Mouse (Mus musculus): ENCODE results near the gene Slc38a11.

Gene Slc38a11

GRCm38 (mm10) chr2:65363828-65364497, at the start of gene Slc38a11:
Gene Slc38a11 (minus strand): TSS chr2:65364034.
- no peak for DNase-seq (ENCODE audit: low spot score in 2 of 2)

GRCm38 (mm10) chr2:65407110-65407509, 43.3 kb upstream of the Slc38a11 start:
- no peak for DNase-seq (ENCODE audit: low spot score in 2 of 2)

- no peak for DNase-seq (ENCODE audit: low spot score in 2 of 2)
These were observed 41.6 kb upstream of the Slc38a11 start for GRCm38 (mm10) chr2:65405407-65405806.

- DNase-seq (ENCODE audit: low spot score in 2 of 2): no peak
These were observed 38.2 kb upstream of the Slc38a11 start for GRCm38 (mm10) chr2:65402001-65402400.

GRCm38 (mm10) chr2:65399938-65400337, 36.1 kb upstream of the Slc38a11 start:
- DNase-seq (ENCODE audit: low spot score in 2 of 2): peak in 1 of 2 experiments; percentile 55

- DNase-seq (ENCODE audit: low spot score in 2 of 2): peak in 1 of 2 experiments; percentile 41
These were observed 32.3 kb upstream of the Slc38a11 start for GRCm38 (mm10) chr2:65396128-65396527.

GRCm38 (mm10) chr2:65393061-65393460, 29.2 kb upstream of the Slc38a11 start:
- DNase-seq (ENCODE audit: low spot score in 2 of 2): no peak

GRCm38 (mm10) chr2:65391322-65391721, 27.5 kb upstream of the Slc38a11 start:
- DNase-seq (ENCODE audit: low spot score in 2 of 2): no peak

GRCm38 (mm10) chr2:65384815-65385214, 21.0 kb upstream of the Slc38a11 start:
- no peak for DNase-seq (ENCODE audit: low spot score in 2 of 2)

- no peak for DNase-seq (ENCODE audit: low spot score in 2 of 2)
These were observed 18.7 kb upstream of the Slc38a11 start for GRCm38 (mm10) chr2:65382485-65382884.

GRCm38 (mm10) chr2:65378425-65378824, 14.6 kb upstream of the Slc38a11 start:
- no peak for DNase-seq (ENCODE audit: low spot score in 2 of 2)

- DNase-seq (ENCODE audit: low spot score in 2 of 2): no peak
These were observed 10.6 kb upstream of the Slc38a11 start for GRCm38 (mm10) chr2:65374410-65374809.

- DNase-seq (ENCODE audit: low spot score in 2 of 2): no peak
These were observed 9.2 kb upstream of the Slc38a11 start for GRCm38 (mm10) chr2:65373076-65373475.

- DNase-seq (ENCODE audit: low spot score in 2 of 2): no peak
These were observed 2.9 kb downstream of the Slc38a11 start for GRCm38 (mm10) chr2:65360736-65361475.

GRCm38 (mm10) chr2:65347367-65347766, 16.5 kb downstream of the Slc38a11 start:
- DNase-seq (ENCODE audit: low spot score in 2 of 2): no peak

GRCm38 (mm10) chr2:65346915-65347314, 16.9 kb downstream of the Slc38a11 start:
- DNase-seq (ENCODE audit: low spot score in 2 of 2): no peak

GRCm38 (mm10) chr2:65346037-65346436, 17.8 kb downstream of the Slc38a11 start:
- no peak for DNase-seq (ENCODE audit: low spot score in 2 of 2)

GRCm38 (mm10) chr2:65342057-65342456, 21.8 kb downstream of the Slc38a11 start:
- DNase-seq (ENCODE audit: low spot score in 2 of 2): no peak

- no peak for DNase-seq (ENCODE audit: low spot score in 2 of 2)
These were observed 23.0 kb downstream of the Slc38a11 start for GRCm38 (mm10) chr2:65340839-65341238.

- peak; percentile 55 to 68 for DNase-seq (ENCODE audit: low spot score in 2 of 2)
These were observed 26.3 kb downstream of the Slc38a11 start for GRCm38 (mm10) chr2:65337378-65338140.

- DNase-seq (ENCODE audit: low spot score in 2 of 2): no peak
These were observed 27.2 kb downstream of the Slc38a11 start for GRCm38 (mm10) chr2:65336608-65337007.

- DNase-seq (ENCODE audit: low spot score in 2 of 2): no peak
These were observed 29.7 kb downstream of the Slc38a11 start for GRCm38 (mm10) chr2:65334091-65334490.

All from frontal cortex, postnatal 36 days (tissue).